Mouse (Mus musculus) midbrain, embryonic 13.5 days (tissue): Measurements from ENCODE around the gene Wiz. TPM values are rescaled to one million over a fixed set of nuclear protein-coding genes. Genes with fewer than 3 reads are reported as not detected.

Source experiments
- ATAC-seq: fragments of 200-750 bp; cut with Nextera tagmentation; 2 replicates; pipeline ENCODE4 v1.8.0; 2017; ENCODE audit warnings: mild to moderate bottlenecking, moderate TSS enrichment, moderate library complexity
- H3K27ac ChIP-seq: fragments of 300-500 bp; sonication (generic); 2 replicates; pipeline ENCODE4 v1.5.1; 2015; ENCODE audit warnings: inconsistent platforms, mild to moderate bottlenecking, moderate library complexity
- H3K27me3 ChIP-seq: fragments of 300-500 bp; sonication (generic); 2 replicates; pipeline ENCODE4 v1.6.1; 2015; ENCODE audit warnings: mild to moderate bottlenecking, inconsistent platforms
- H3K36me3 ChIP-seq: fragments of 300-500 bp; sonication (generic); 2 replicates; pipeline ENCODE4 v1.6.1; 2015; ENCODE audit warnings: mild to moderate bottlenecking, inconsistent platforms
- H3K4me1 ChIP-seq: fragments of 300-500 bp; sonication (generic); replicated peaks from 2 replicates; pipeline ENCODE4 v1.6.1; 2015; ENCODE audit warnings: inconsistent platforms
- H3K4me2 ChIP-seq: fragments of 300-500 bp; sonication (generic); replicated peaks from 2 replicates; pipeline ENCODE4 v1.6.1; 2015; ENCODE audit warnings: moderate library complexity, mild to moderate bottlenecking, inconsistent platforms
- H3K4me3 ChIP-seq: fragments of 300-500 bp; sonication (generic); replicated peaks from 2 replicates; pipeline ENCODE4 v1.5.1; 2015; ENCODE audit warnings: mild to moderate bottlenecking, inconsistent platforms
- H3K9ac ChIP-seq: fragments of 300-500 bp; sonication (generic); replicated peaks from 2 replicates; pipeline ENCODE4 v1.6.1; 2015; ENCODE audit warnings: mild to moderate bottlenecking, inconsistent platforms
- H3K9me3 ChIP-seq: fragments of 300-500 bp; sonication (generic); 2 replicates; pipeline ENCODE4 v1.6.1; 2016; ENCODE audit warnings: mild to moderate bottlenecking, inconsistent platforms
- WGBS: fragments of 180-500 bp; shearing (Covaris S2); methylation state at CpG from one replicate; pipeline ENCODE4 v1.1.7; 2015; 5-methylcytosine and 5-hydroxymethylcytosine counted together
- polyA plus RNA-seq: library from polyadenylated mRNA; unstranded; fragments of >200 nt; fragmentation: Nextera tagmentation; extraction: Ambion mirVana; gene quantifications from 2 replicates; pipeline ENCODE4 v1.2.1, GENCODE M21; 2015

Wiz gene
- polyA plus RNA-seq = 33.7 and 36.4 TPM in 2 replicates

GRCm38 (mm10) chr17:32389101-32389659 lies at the start of gene Wiz:
Wiz (minus strand) TSS chr17:32389439.
- Histone ChIP-seq H3K27ac (peak within 1 kb of the TSS; percentile 82), H3K4me2 (peak within 1 kb of the TSS; percentile 92), H3K9me3 (no peaks in the 10 kb centered on the region), H3K4me1 (peaks cover 21% of the 10 kb centered on the region), H3K27me3 (peaks cover 36% of the 10 kb centered on the region), H3K36me3 (peaks cover 29% of the 10 kb centered on the region), H3K9ac (peak within 1 kb of the TSS; percentile 91), H3K4me3 (peak within 1 kb of the TSS; percentile 84)
- peak; percentile 90 for ATAC-seq
- WGBS = 0% methylated on average over 18 of the region's 44 CpGs

GRCm38 (mm10) chr17:32437106-32437505 lies 47.9 kb upstream of the Wiz start:
- 97% methylated on average over 4 of the region's 4 CpGs for WGBS
- ATAC-seq = no peak
- H3K27ac ChIP-seq = no peak overlapping the region
- no peaks in the 10 kb centered on the region for H3K27me3 ChIP-seq
- no peak overlapping the region for H3K4me3 ChIP-seq
- H3K9ac ChIP-seq = no peak overlapping the region
- no peaks in the 10 kb centered on the region for H3K36me3 ChIP-seq
- H3K4me1 ChIP-seq = no peaks in the 10 kb centered on the region
- H3K4me2 ChIP-seq = no peak overlapping the region
- H3K9me3 ChIP-seq = no peaks in the 10 kb centered on the region

- H3K4me3 ChIP-seq = no peak overlapping the region
- H3K4me2 ChIP-seq = no peak overlapping the region
- no peaks in the 10 kb centered on the region for H3K36me3 ChIP-seq
- ATAC-seq = no peak
- no peaks in the 10 kb centered on the region for H3K27me3 ChIP-seq
- no peaks in the 10 kb centered on the region for H3K9me3 ChIP-seq
- H3K4me1 ChIP-seq = no peaks in the 10 kb centered on the region
- no peak overlapping the region for H3K27ac ChIP-seq
- WGBS = 64% methylated on average over 5 of the region's 5 CpGs
- H3K9ac ChIP-seq = no peak overlapping the region
These were observed 45.9 kb upstream of the Wiz start for GRCm38 (mm10) chr17:32435151-32435550.

- ATAC-seq = no peak
These were observed 45.1 kb upstream of the Wiz start for GRCm38 (mm10) chr17:32434324-32434723.

GRCm38 (mm10) chr17:32431972-32432371 lies 42.7 kb upstream of the Wiz start:
- no peaks in the 10 kb centered on the region for H3K9me3 ChIP-seq
- WGBS = 58% methylated on average over 3 of the region's 3 CpGs
- H3K4me2 ChIP-seq = no peak overlapping the region
- no peaks in the 10 kb centered on the region for H3K36me3 ChIP-seq
- no peak overlapping the region for H3K4me3 ChIP-seq
- H3K27me3 ChIP-seq = no peaks in the 10 kb centered on the region
- no peak for ATAC-seq
- H3K9ac ChIP-seq = no peak overlapping the region
- no peak overlapping the region for H3K27ac ChIP-seq
- H3K4me1 ChIP-seq = no peaks in the 10 kb centered on the region

More at GRCm38 (mm10) chr17:32434324-32434723, 45.1 kb upstream of the Wiz start:
- no peak overlapping the region for H3K9ac ChIP-seq
- H3K27ac ChIP-seq = no peak overlapping the region
- H3K27me3 ChIP-seq = no peaks in the 10 kb centered on the region
- H3K36me3 ChIP-seq = no peaks in the 10 kb centered on the region
- no peak overlapping the region for H3K4me3 ChIP-seq
- no peak overlapping the region for H3K4me2 ChIP-seq
- H3K9me3 ChIP-seq = no peaks in the 10 kb centered on the region
- WGBS = 71% methylated on average over 4 of the region's 4 CpGs
- no peaks in the 10 kb centered on the region for H3K4me1 ChIP-seq

GRCm38 (mm10) chr17:32426610-32427009 lies 37.4 kb upstream of the Wiz start:
- no peak for ATAC-seq
- Histone ChIP-seq H3K4me1 (no peaks in the 10 kb centered on the region), H3K27me3 (no peaks in the 10 kb centered on the region), H3K4me2 (no peak overlapping the region), H3K9me3 (no peaks in the 10 kb centered on the region), H3K4me3 (no peak overlapping the region), H3K9ac (no peak overlapping the region), H3K36me3 (no peaks in the 10 kb centered on the region), H3K27ac (no peak overlapping the region)

- H3K27me3 ChIP-seq = no peaks in the 10 kb centered on the region
- no peaks in the 10 kb centered on the region for H3K36me3 ChIP-seq
- no peaks in the 10 kb centered on the region for H3K9me3 ChIP-seq
- H3K9ac ChIP-seq = no peak within 1 kb of the TSS
- H3K27ac ChIP-seq = no peak within 1 kb of the TSS
- no peaks in the 10 kb centered on the region for H3K4me1 ChIP-seq
- no peak within 1 kb of the TSS for H3K4me2 ChIP-seq
- ATAC-seq = no peak
- no peak within 1 kb of the TSS for H3K4me3 ChIP-seq
- WGBS = 92% methylated on average over 2 of the region's 2 CpGs
These were observed 34.8 kb upstream of the Wiz start, which contains the start of gene Pglyrp2 for GRCm38 (mm10) chr17:32424034-32424433. Pglyrp2 (minus strand) TSS chr17:32424167.

GRCm38 (mm10) chr17:32420781-32421180 lies 31.5 kb upstream of the Wiz start:
- no peak for ATAC-seq
- H3K9ac ChIP-seq = no peak overlapping the region
- H3K27me3 ChIP-seq = peaks cover 9% of the 10 kb centered on the region
- H3K9me3 ChIP-seq = no peaks in the 10 kb centered on the region
- H3K27ac ChIP-seq = no peak overlapping the region
- no peaks in the 10 kb centered on the region for H3K4me1 ChIP-seq
- no peak overlapping the region for H3K4me3 ChIP-seq
- H3K36me3 ChIP-seq = no peaks in the 10 kb centered on the region
- 87% methylated on average over 8 of the region's 8 CpGs for WGBS
- no peak overlapping the region for H3K4me2 ChIP-seq

GRCm38 (mm10) chr17:32419989-32420388 lies 30.8 kb upstream of the Wiz start:
- no peak overlapping the region for H3K4me3 ChIP-seq
- WGBS = 83% methylated on average over 2 of the region's 2 CpGs

GRCm38 (mm10) chr17:32416771-32417170 lies 27.5 kb upstream of the Wiz start:
- Histone ChIP-seq H3K9ac (no peak overlapping the region), H3K4me1 (no peaks in the 10 kb centered on the region), H3K36me3 (no peaks in the 10 kb centered on the region), H3K9me3 (no peaks in the 10 kb centered on the region), H3K4me3 (no peak overlapping the region), H3K27me3 (peaks cover 11% of the 10 kb centered on the region), H3K27ac (no peak overlapping the region), H3K4me2 (no peak overlapping the region)
- no peak for ATAC-seq
- WGBS = 95% methylated on average over 14 of the region's 14 CpGs

More at GRCm38 (mm10) chr17:32419989-32420388, 30.8 kb upstream of the Wiz start:
- Histone ChIP-seq H3K4me1 (no peaks in the 10 kb centered on the region), H3K9ac (no peak overlapping the region), H3K36me3 (no peaks in the 10 kb centered on the region), H3K9me3 (no peaks in the 10 kb centered on the region), H3K4me2 (no peak overlapping the region), H3K27me3 (peaks cover 11% of the 10 kb centered on the region), H3K27ac (no peak overlapping the region)
- ATAC-seq = no peak

GRCm38 (mm10) chr17:32415417-32416020 lies 26.3 kb upstream of the Wiz start:
- Histone ChIP-seq H3K27me3 (peaks cover 11% of the 10 kb centered on the region), H3K4me2 (no peak overlapping the region), H3K4me3 (no peak overlapping the region), H3K36me3 (no peaks in the 10 kb centered on the region), H3K9me3 (no peaks in the 10 kb centered on the region), H3K27ac (no peak overlapping the region), H3K9ac (no peak overlapping the region), H3K4me1 (no peaks in the 10 kb centered on the region)
- 54% methylated on average over 24 of the region's 24 CpGs for WGBS
- ATAC-seq = no peak

- Histone ChIP-seq H3K27ac (no peak overlapping the region), H3K4me3 (no peak overlapping the region), H3K36me3 (no peaks in the 10 kb centered on the region), H3K9ac (no peak overlapping the region), H3K9me3 (no peaks in the 10 kb centered on the region), H3K4me2 (no peak overlapping the region), H3K4me1 (no peaks in the 10 kb centered on the region), H3K27me3 (peaks cover 11% of the 10 kb centered on the region)
- WGBS = 88% methylated on average over 6 of the region's 6 CpGs
- ATAC-seq = no peak
These were observed 22.7 kb upstream of the Wiz start for GRCm38 (mm10) chr17:32411898-32412297.

- Histone ChIP-seq H3K9me3 (no peaks in the 10 kb centered on the region), H3K9ac (no peak within 1 kb of the TSS), H3K4me1 (no peaks in the 10 kb centered on the region), H3K36me3 (no peaks in the 10 kb centered on the region), H3K27me3 (peaks cover 11% of the 10 kb centered on the region), H3K27ac (no peak within 1 kb of the TSS), H3K4me3 (no peak within 1 kb of the TSS), H3K4me2 (no peak within 1 kb of the TSS)
- no peak for ATAC-seq
- WGBS = 84% methylated on average over 8 of the region's 8 CpGs
These were observed 14.2 kb upstream of the Wiz start, which contains the start of gene Rasal3 for GRCm38 (mm10) chr17:32403417-32403816. Rasal3 (minus strand) TSS chr17:32403583.
